Mouse (Mus musculus): ENCODE results near the gene Camk1d.

DNA sequence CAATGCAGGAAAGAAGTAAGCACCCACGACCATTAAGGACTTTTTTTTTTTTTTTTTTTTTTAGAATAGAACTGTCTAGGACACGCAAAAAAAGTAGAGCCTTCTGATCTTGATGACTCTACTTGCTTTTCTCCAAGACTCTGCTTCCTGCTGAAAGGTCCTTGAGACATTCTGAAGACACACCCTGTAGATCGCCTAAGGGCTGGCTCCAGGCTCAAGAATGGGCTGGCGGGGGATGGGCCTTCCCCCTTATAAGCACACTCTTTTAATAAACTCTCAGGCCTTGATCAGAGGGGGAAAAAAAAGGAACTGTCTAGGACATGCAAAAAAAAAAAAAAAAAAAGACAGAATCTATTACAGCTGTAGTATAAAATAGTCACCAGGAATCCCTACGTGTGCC is 430.0 kb downstream of the Camk1d start:
- TF ChIP-seq CTCF (IDR thresholded peaks at IDR 0.05; ENCODE audit: low read depth) (no peak), EP300 (IDR thresholded peaks at IDR 0.05; ENCODE audit: low read depth) (no peak)

All from heart, postnatal 0 days (tissue).